Mouse (Mus musculus): ENCODE data around the gene Nrd1.

DNA sequence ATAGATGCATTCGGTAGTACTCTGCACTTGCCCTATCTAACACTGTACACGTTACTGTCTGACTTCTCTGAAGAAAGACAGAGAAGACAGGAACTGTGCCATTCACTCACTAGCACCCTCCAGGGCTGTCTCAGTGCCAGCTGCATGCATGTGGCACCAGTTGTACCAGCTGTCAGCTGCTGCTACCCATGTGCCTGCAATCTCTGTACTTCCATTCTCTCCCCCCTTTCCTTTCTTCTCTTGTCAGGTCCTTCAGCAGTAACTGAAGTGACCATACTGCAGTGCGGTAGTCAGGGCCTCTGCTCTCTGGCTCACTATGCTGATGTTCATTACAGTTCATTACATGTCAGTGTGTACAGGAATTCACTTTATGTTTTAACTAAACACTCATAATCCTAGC lies 105.6 kb downstream of the Nrd1 start:
- TF ChIP-seq CTCF (IDR thresholded peaks at IDR 0.05; ENCODE audit: low read depth) (no peak), EP300 (IDR thresholded peaks at IDR 0.05; ENCODE audit: low read depth) (no peak)
